ENCODE assay signal across 16 mouse cellular contexts in the genomic region with DNA sequence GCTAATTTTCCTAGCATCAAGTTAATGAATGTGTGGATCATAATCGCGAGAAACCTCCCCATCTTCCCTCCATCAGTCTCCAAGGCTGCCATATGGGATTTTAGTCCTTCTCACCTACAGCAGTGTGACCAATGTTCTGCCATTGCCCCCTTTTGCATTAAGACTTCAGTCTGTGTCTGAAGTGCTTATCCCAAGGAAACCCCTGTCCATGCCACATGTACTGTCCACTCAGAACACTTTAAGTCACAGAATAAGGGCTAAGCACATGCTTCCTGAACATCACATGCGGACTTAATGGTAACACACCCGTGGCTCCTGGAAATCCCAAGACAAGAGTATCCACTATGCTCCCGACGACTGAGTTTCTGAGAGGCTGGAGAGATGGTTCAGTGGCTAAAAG.
"Had no signal": no experiment of that assay in that cellular context is flagged by ENCODE, and none has a peak within 500 bp of the region (broad histone marks: within the 10 kb centered on the region; RNA-seq: fewer than 3 reads in every experiment).

No protein-coding gene starts in this region.

- H3K27ac ChIP-seq: neural tube, embryonic 13.5 days; neural tube, embryonic 15.5 days; stomach, embryonic 15.5 days; stomach, postnatal 0 days had no signal

- H3K4me3 ChIP-seq: neural tube, embryonic 13.5 days; neural tube, embryonic 15.5 days; stomach, embryonic 15.5 days had no signal

- H3K36me3 ChIP-seq: neural tube, embryonic 13.5 days; neural tube, embryonic 15.5 days; stomach, embryonic 15.5 days had no signal

- H3K9me3 ChIP-seq: neural tube, embryonic 13.5 days; neural tube, embryonic 15.5 days; stomach, embryonic 15.5 days had no signal

- H3K9ac ChIP-seq: neural tube, embryonic 13.5 days; neural tube, embryonic 15.5 days; stomach, embryonic 15.5 days had no signal

- DNase-seq: retina, postnatal 1 day; right cerebral cortex, adult 18-20 months; right cerebral cortex, postnatal 14 days; right cerebral cortex, postnatal 25 days; right cerebral cortex, postnatal 4 days; spleen, adult 18-20 months; thymus, adult 18-20 months; thymus, adult 2 months; thymus, postnatal 14 days; thymus, postnatal 25 days; thymus, postnatal 36 days; thymus, postnatal 4 days had no signal

- H3K4me2 ChIP-seq: neural tube, embryonic 13.5 days; neural tube, embryonic 15.5 days; stomach, embryonic 15.5 days had no signal

- H3K27me3 ChIP-seq: stomach, embryonic 15.5 days had no signal
